Mouse (Mus musculus): ENCODE data around the gene Clk4. TPM values are rescaled to one million over a fixed set of nuclear protein-coding genes. Genes with fewer than 3 reads are reported as not detected.

The Clk4 gene
- polyA plus RNA-seq, 1 experiment: 12.5 TPM

- Histone ChIP-seq H3K4me3 (ENCODE audit: insufficient read depth, poor library complexity, severe bottlenecking) (no peak overlapping the region), H3K79me2 (ENCODE audit: control insufficient read depth, insufficient read depth) (no peaks in the 10 kb centered on the region), H3K79me3 (ENCODE audit: low read depth) (no peaks in the 10 kb centered on the region), H3ac (ENCODE audit: control insufficient read depth, insufficient read length, low read depth) (no peak overlapping the region), H3K36me3 (ENCODE audit: control insufficient read depth, insufficient read depth) (no peaks in the 10 kb centered on the region), H3K27me3 (ENCODE audit: control insufficient read depth, insufficient read depth, insufficient read length) (peaks cover 15% of the 10 kb centered on the region)
- TF ChIP-seq CEBPB (IDR thresholded peaks at IDR 0.05; ENCODE audit: low read depth) (no peak), USF1 (IDR thresholded peaks at IDR 0.05; ENCODE audit: low read depth) (no peak), MYOD1 (IDR thresholded peaks at IDR 0.05; ENCODE audit: control insufficient read depth, insufficient read length, low read depth) (no peak), MYOG (IDR thresholded peaks at IDR 0.05; ENCODE audit: control insufficient read depth, extremely low read depth, insufficient read length) (no peak), MAX (IDR thresholded peaks at IDR 0.05) (no peak), FOSL1 (IDR thresholded peaks at IDR 0.05; ENCODE audit: insufficient read depth, low read length, poor library complexity, severe bottlenecking) (no peak), CTCF (IDR thresholded peaks at IDR 0.05; ENCODE audit: control insufficient read depth, insufficient read depth, insufficient read length) (no peak)
These were observed 26.9 kb upstream of the Clk4 start for GRCm38 (mm10) chr11:51234626-51235025.

GRCm38 (mm10) chr11:51242897-51243296 is 18.6 kb upstream of the Clk4 start:
- no peaks in the 10 kb centered on the region for H3K36me3 ChIP-seq (ENCODE audit: control insufficient read depth, insufficient read depth)
- H3K4me3 ChIP-seq (ENCODE audit: insufficient read depth, poor library complexity, severe bottlenecking): no peak overlapping the region
- H3K79me3 ChIP-seq (ENCODE audit: low read depth): no peaks in the 10 kb centered on the region
- peaks cover 10% of the 10 kb centered on the region for H3K27me3 ChIP-seq (ENCODE audit: control insufficient read depth, insufficient read depth, insufficient read length)
- TF ChIP-seq FOSL1 (IDR thresholded peaks at IDR 0.05; ENCODE audit: insufficient read depth, low read length, poor library complexity, severe bottlenecking) (no peak), MYOD1 (IDR thresholded peaks at IDR 0.05; ENCODE audit: control insufficient read depth, insufficient read length, low read depth) (no peak), CTCF (IDR thresholded peaks at IDR 0.05; ENCODE audit: control insufficient read depth, insufficient read depth, insufficient read length) (no peak), CEBPB (IDR thresholded peaks at IDR 0.05; ENCODE audit: low read depth) (no peak), USF1 (IDR thresholded peaks at IDR 0.05; ENCODE audit: low read depth) (no peak), MYOG (IDR thresholded peaks at IDR 0.05; ENCODE audit: control insufficient read depth, extremely low read depth, insufficient read length) (no peak), MAX (IDR thresholded peaks at IDR 0.05) (no peak)
- no peaks in the 10 kb centered on the region for H3K79me2 ChIP-seq (ENCODE audit: control insufficient read depth, insufficient read depth)
- H3ac ChIP-seq (ENCODE audit: control insufficient read depth, insufficient read length, low read depth): no peak overlapping the region

- peaks cover 9% of the 10 kb centered on the region for H3K27me3 ChIP-seq (ENCODE audit: control insufficient read depth, insufficient read depth, insufficient read length)
- no peaks in the 10 kb centered on the region for H3K36me3 ChIP-seq (ENCODE audit: control insufficient read depth, insufficient read depth)
- H3K79me3 ChIP-seq (ENCODE audit: low read depth): no peaks in the 10 kb centered on the region
- TF ChIP-seq MAX (IDR thresholded peaks at IDR 0.05): no peak
- no peak overlapping the region for H3K4me3 ChIP-seq (ENCODE audit: insufficient read depth, poor library complexity, severe bottlenecking)
- no peak overlapping the region for H3ac ChIP-seq (ENCODE audit: control insufficient read depth, insufficient read length, low read depth)
- no peaks in the 10 kb centered on the region for H3K79me2 ChIP-seq (ENCODE audit: control insufficient read depth, insufficient read depth)
These were observed 4.5 kb upstream of the Clk4 start for GRCm38 (mm10) chr11:51257006-51257405.

- Histone ChIP-seq H3K79me2 (ENCODE audit: control insufficient read depth, insufficient read depth) (peaks cover 46% of the 10 kb centered on the region), H3K79me3 (ENCODE audit: low read depth) (peaks cover 44% of the 10 kb centered on the region), H3K36me3 (ENCODE audit: control insufficient read depth, insufficient read depth) (peaks cover 25% of the 10 kb centered on the region), H3ac (ENCODE audit: control insufficient read depth, insufficient read length, low read depth) (peak within 1 kb of the TSS; percentile 86), H3K27me3 (ENCODE audit: control insufficient read depth, insufficient read depth, insufficient read length) (no peaks in the 10 kb centered on the region), H3K4me3 (ENCODE audit: insufficient read depth, poor library complexity, severe bottlenecking) (peak within 1 kb of the TSS; percentile 93)
- TF ChIP-seq MYOD1 (IDR thresholded peaks at IDR 0.05; ENCODE audit: control insufficient read depth, insufficient read length, low read depth) (no peak), MYOG (IDR thresholded peaks at IDR 0.05; ENCODE audit: control insufficient read depth, extremely low read depth, insufficient read length) (no peak), MAX (IDR thresholded peaks at IDR 0.05) (peak; percentile 89), USF1 (IDR thresholded peaks at IDR 0.05; ENCODE audit: low read depth) (peak; percentile 15)
These were observed 1.1 kb downstream of the Clk4 start, which contains the start of gene BC049762 for GRCm38 (mm10) chr11:51262342-51263285. Gene BC049762 (minus strand): TSS chr11:51263046.

GRCm38 (mm10) chr11:51263286-51263831 is 1.8 kb downstream of the Clk4 start:
- no peak for TF ChIP-seq MAX (IDR thresholded peaks at IDR 0.05)
- Histone ChIP-seq H3K79me2 (ENCODE audit: control insufficient read depth, insufficient read depth) (peaks cover 54% of the 10 kb centered on the region), H3K79me3 (ENCODE audit: low read depth) (peaks cover 51% of the 10 kb centered on the region), H3K27me3 (ENCODE audit: control insufficient read depth, insufficient read depth, insufficient read length) (no peaks in the 10 kb centered on the region), H3K4me3 (ENCODE audit: insufficient read depth, poor library complexity, severe bottlenecking) (peak overlapping the region; percentile 93), H3K36me3 (ENCODE audit: control insufficient read depth, insufficient read depth) (peaks cover 33% of the 10 kb centered on the region), H3ac (ENCODE audit: control insufficient read depth, insufficient read length, low read depth) (peak overlapping the region; percentile 86)

- H3K36me3 ChIP-seq (ENCODE audit: control insufficient read depth, insufficient read depth): peaks cover 42% of the 10 kb centered on the region
- H3K4me3 ChIP-seq (ENCODE audit: insufficient read depth, poor library complexity, severe bottlenecking): peak overlapping the region; percentile 93
- H3K27me3 ChIP-seq (ENCODE audit: control insufficient read depth, insufficient read depth, insufficient read length): no peaks in the 10 kb centered on the region
- H3ac ChIP-seq (ENCODE audit: control insufficient read depth, insufficient read length, low read depth): no peak overlapping the region
- peaks cover 60% of the 10 kb centered on the region for H3K79me3 ChIP-seq (ENCODE audit: low read depth)
- H3K79me2 ChIP-seq (ENCODE audit: control insufficient read depth, insufficient read depth): peaks cover 64% of the 10 kb centered on the region
- TF ChIP-seq FOSL1 (IDR thresholded peaks at IDR 0.05; ENCODE audit: insufficient read depth, low read length, poor library complexity, severe bottlenecking) (peak; percentile 35), CEBPB (IDR thresholded peaks at IDR 0.05; ENCODE audit: low read depth) (peak; percentile 83), MAX (IDR thresholded peaks at IDR 0.05) (peak; percentile 39), MYOD1 (IDR thresholded peaks at IDR 0.05; ENCODE audit: control insufficient read depth, insufficient read length, low read depth) (no peak), USF1 (IDR thresholded peaks at IDR 0.05; ENCODE audit: low read depth) (no peak)
These were observed 2.8 kb downstream of the Clk4 start for GRCm38 (mm10) chr11:51264352-51264751.

Data from C2C12 (cell line).